Mouse (Mus musculus) stomach, postnatal 0 days (tissue): ENCODE results near the gene Sulf2.

Experiments used
- CTCF ChIP-seq: IDR thresholded peaks from 2 replicates; pipeline ENCODE4 v1.5.1; 2016; ENCODE audit warnings: antibody characterized with exemption, low read depth, mild to moderate bottlenecking, moderate library complexity
- EP300 ChIP-seq: optimal IDR thresholded peaks from 2 replicates; pipeline ENCODE3; 2016; ENCODE audit warnings: antibody characterized with exemption

DNA sequence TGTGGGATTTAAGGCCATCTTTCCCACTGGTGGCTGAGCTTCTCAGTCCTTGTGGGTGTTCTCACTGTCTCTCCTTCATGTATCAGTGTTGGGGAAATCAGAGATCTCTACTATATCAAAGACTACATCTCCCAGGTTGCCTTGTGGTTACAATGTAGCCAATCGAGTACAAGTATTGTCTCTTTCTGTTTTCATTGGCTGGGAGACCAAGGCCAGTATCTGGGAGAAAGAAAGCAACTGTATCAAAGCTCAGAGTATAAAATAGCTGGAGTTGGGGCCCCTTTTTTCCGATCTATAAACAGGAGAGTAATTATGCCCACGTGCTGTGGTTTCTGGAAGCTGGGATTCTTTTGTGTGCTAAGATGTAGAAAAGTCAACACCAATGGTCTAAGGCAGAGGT lies 19.7 kb upstream of the Sulf2 start:
- TF ChIP-seq CTCF (no peak), EP300 (no peak)
